Mouse (Mus musculus) heart, adult 8-10 months (tissue): ENCODE measurements around the gene Fam193b. TPM values are rescaled to one million over a fixed set of nuclear protein-coding genes. Genes with fewer than 3 reads are reported as not detected.

ENCODE experiments used
- DNase-seq: peaks from one replicate; pipeline ENCODE4 v3.0.0; 2022; ENCODE audit warnings: low spot score
- microRNA-seq: library from miRNA; unstranded; fragments of <30 nt; microRNA quantifications from one replicate; pipeline ENCODE4 v1.2.0, GENCODE M21; 2022
- total RNA-seq, 4 experiments: library from RNA; stranded (reverse); gene quantifications; 2 replicates each; pipeline ENCODE4 v1.2.4; 2022

Fam193b gene
- total RNA-seq, 4 experiments from 2014 or later: 11.5 to 18.3 (median 13.6) TPM

- DNase-seq: no peak
Measured at GRCm38 (mm10) chr13:55500575-55500974, 70.3 kb downstream of the Fam193b start.

GRCm38 (mm10) chr13:55498906-55499305 is 72.0 kb downstream of the Fam193b start:
- DNase-seq: no peak

GRCm38 (mm10) chr13:55496661-55497060 is 74.3 kb downstream of the Fam193b start:
- no peak for DNase-seq

- DNase-seq: no peak
Measured at GRCm38 (mm10) chr13:55495702-55496101, 75.2 kb downstream of the Fam193b start.

GRCm38 (mm10) chr13:55494883-55495621 is 75.9 kb downstream of the Fam193b start:
- no peak for DNase-seq

- DNase-seq: no peak
Measured at GRCm38 (mm10) chr13:55494257-55494656, 76.7 kb downstream of the Fam193b start.

Small RNA genes within 50 kb of the gene (microRNA-seq; reads per million reads assigned to microRNA genes)
- not detected for gene Mir6945

Other genes with a start within 250 kb of the Fam193b start
- gene Rab24, start 249.2 kb downstream of the Fam193b start, total RNA-seq: 10 to 100 TPM; 29.4 to 47.1 (median 38.3) TPM
- under 1 TPM in 2 of 4 experiments, not detected in 2; 0.46 to 0.97 TPM for gene Mxd3, start 241.3 kb downstream of the Fam193b start, total RNA-seq
- 10 to 100 TPM; 50.1 to 52.8 (median 51.7) TPM for gene Lman2, start 208.3 kb downstream of the Fam193b start, total RNA-seq
- gene Rgs14, start 201.4 kb downstream of the Fam193b start, total RNA-seq: under 1 TPM; 0.19 to 0.80 (median 0.41) TPM
- gene Slc34a1, start 172.9 kb downstream of the Fam193b start, total RNA-seq: not detected
- gene Pfn3, start 155.9 kb downstream of the Fam193b start, total RNA-seq: not detected
- gene F12, start 144.3 kb downstream of the Fam193b start, total RNA-seq: not detected
- 10 to 100 TPM; 14.9 to 19.0 (median 16.6) TPM for gene Grk6, start 126.0 kb downstream of the Fam193b start, total RNA-seq
- 1 to 10 TPM in 1 of 4 experiments, under 1 TPM in 3; 0.44 to 1.2 (median 0.65) TPM for gene Prr7, start 106.9 kb downstream of the Fam193b start, total RNA-seq
- gene Dbn1, start 83.0 kb downstream of the Fam193b start, total RNA-seq: 1 to 10 TPM; 3.8 to 6.4 (median 5.1) TPM
- 10 to 100 TPM; 38.4 to 49.4 (median 49.0) TPM for gene Pdlim7, start 57.4 kb downstream of the Fam193b start, total RNA-seq
- 1 to 10 TPM in 3 of 4 experiments, under 1 TPM in 1; 0.97 to 3.8 (median 1.4) TPM for gene Dok3, start 41.8 kb downstream of the Fam193b start, total RNA-seq
- gene Ddx41, start 34.5 kb downstream of the Fam193b start, total RNA-seq: 10 to 100 TPM; 11.8 to 17.0 (median 13.7) TPM
- gene Tmed9, start 2.6 kb upstream of the Fam193b start, total RNA-seq: 100 to 1,000 TPM in 1 of 4 experiments, 10 to 100 TPM in 3; 80.6 to 102 (median 90.0) TPM
- 1 to 10 TPM; 8.0 to 9.1 (median 8.8) TPM for gene B4galt7, start 28.8 kb upstream of the Fam193b start, total RNA-seq
- 10 to 100 TPM; 10.1 to 12.8 (median 11.7) TPM for gene Caml, start 51.9 kb upstream of the Fam193b start, total RNA-seq
- gene Ddx46, start 63.9 kb upstream of the Fam193b start, total RNA-seq: 10 to 100 TPM; 17.7 to 24.8 (median 20.2) TPM
- 10 to 100 TPM; 37.8 to 39.8 (median 39.2) TPM for gene B230219D22Rik, start 122.0 kb upstream of the Fam193b start, total RNA-seq
- 10 to 100 TPM; 43.3 to 50.2 (median 45.4) TPM for gene Txndc15, start 143.5 kb upstream of the Fam193b start, total RNA-seq
- gene Pcbd2, start 156.2 kb upstream of the Fam193b start, total RNA-seq: 10 to 100 TPM; 48.8 to 59.2 (median 53.4) TPM
- under 1 TPM; 0.25 to 0.40 (median 0.32) TPM for gene Catsper3, start 213.4 kb upstream of the Fam193b start, total RNA-seq